Mouse (Mus musculus): Measurements from ENCODE around the gene Srrm2.
"Not testable (repeated sequence)": the region's sequence is repeated elsewhere in the genome, so short reads cannot be mapped to it uniquely, and the experiment has no call there.

DNA sequence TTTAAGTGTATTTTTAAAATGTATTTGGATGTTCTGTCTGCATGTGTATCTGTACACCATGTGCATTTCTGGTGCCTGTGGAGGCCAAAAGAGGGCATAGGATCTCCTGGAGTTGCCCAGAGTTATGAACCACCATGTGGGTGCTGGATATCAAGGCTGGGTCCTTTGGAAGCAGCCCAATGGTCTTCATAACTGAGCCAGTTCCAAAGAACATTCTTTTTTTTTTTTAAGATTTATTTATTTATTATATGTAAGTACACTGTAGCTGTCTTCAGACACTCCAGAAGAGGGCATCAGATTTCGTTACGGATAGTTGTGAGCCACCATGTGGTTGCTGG, 18.1 kb upstream of the Srrm2 start:
- TF ChIP-seq CTCF (conservative IDR thresholded peaks at IDR 0.05; ENCODE audit: low read length); POU5F1 (IDR thresholded peaks at IDR 0.05; ENCODE audit: borderline replicate concordance, low read length): not testable (repeated sequence)
